Mouse (Mus musculus) testis, adult 2 months (tissue): ENCODE measurements around the gene Eef1akmt2.

ENCODE experiments used
- CTCF ChIP-seq: fragments of 200-500 bp; IDR thresholded peaks from 2 replicates; pipeline ENCODE4 v1.5.1; 2012; ENCODE audit warnings: low read depth, mild to moderate bottlenecking, inconsistent platforms, low read length, moderate library complexity; ENCODE audit not compliant: control insufficient read depth, insufficient read depth, insufficient replicate concordance
- POLR2A ChIP-seq: fragments of 200-500 bp; IDR thresholded peaks from 2 replicates; pipeline ENCODE4 v1.6.1; 2012; ENCODE audit warnings: low read depth, mild to moderate bottlenecking, inconsistent platforms, low read length, moderate library complexity; ENCODE audit not compliant: control insufficient read depth

- TF ChIP-seq CTCF (no peak), POLR2A (no peak)
Observed at GRCm38 (mm10) chr7:132802066-132802465, 50.4 kb downstream of the Eef1akmt2 start.
